Mouse (Mus musculus) heart, postnatal 0 days (tissue): Measurements from ENCODE around the gene Cmtm2a.

Experiments
- CTCF ChIP-seq: IDR thresholded peaks from 2 replicates; pipeline ENCODE4 v1.5.1; 2016; ENCODE audit warnings: antibody characterized with exemption, control low read depth, low read depth
- EP300 ChIP-seq: IDR thresholded peaks from 2 replicates; pipeline ENCODE4 v1.6.1; 2016; ENCODE audit warnings: antibody characterized with exemption, low read depth

DNA sequence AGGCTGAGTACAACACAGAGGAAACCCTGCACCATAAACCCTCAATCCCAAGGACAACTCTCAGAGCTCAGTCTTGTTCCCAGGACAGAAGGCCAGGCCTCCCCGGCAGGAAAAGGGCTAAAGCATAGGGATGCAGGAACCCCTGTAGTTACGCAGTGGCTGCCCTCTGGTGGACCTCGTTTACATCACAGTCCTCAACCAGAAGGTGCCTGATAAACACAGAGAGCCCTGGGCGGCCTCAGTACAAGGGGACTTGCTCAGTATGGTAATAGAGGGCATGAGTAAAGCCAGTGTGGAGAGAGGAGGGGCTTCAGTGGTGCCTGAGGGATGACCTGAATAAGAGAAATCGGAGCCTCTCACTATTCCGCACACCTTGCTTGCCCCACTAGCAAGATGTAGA lies 58.4 kb downstream of the Cmtm2a start:
- peak; percentile 54 for TF ChIP-seq CTCF
- TF ChIP-seq EP300: no peak
